Mouse (Mus musculus): ENCODE measurements around the gene Fam102a. TPM values are rescaled to one million over a fixed set of nuclear protein-coding genes. Genes with fewer than 3 reads are reported as not detected.

Gene Fam102a
- polyA plus RNA-seq, 1 experiment, result 2.4 TPM

- peaks cover 10% of the 10 kb centered on the region for H3K79me2 ChIP-seq (ENCODE audit: control insufficient read depth, insufficient read depth)
- no peak overlapping the region for H3K4me3 ChIP-seq (ENCODE audit: insufficient read depth, poor library complexity, severe bottlenecking)
- no peaks in the 10 kb centered on the region for H3K27me3 ChIP-seq (ENCODE audit: control insufficient read depth, insufficient read depth, insufficient read length)
- H3K79me3 ChIP-seq (ENCODE audit: low read depth), result no peaks in the 10 kb centered on the region
- TF ChIP-seq MAX (IDR thresholded peaks at IDR 0.05), result peak; percentile 37
- TF ChIP-seq CTCF (IDR thresholded peaks at IDR 0.05; ENCODE audit: control insufficient read depth, insufficient read depth, insufficient read length), result peak; percentile 89
- no peak for TF ChIP-seq CEBPB (IDR thresholded peaks at IDR 0.05; ENCODE audit: low read depth)
- H3ac ChIP-seq (ENCODE audit: control insufficient read depth, insufficient read length, low read depth), result no peak overlapping the region
- H3K36me3 ChIP-seq (ENCODE audit: control insufficient read depth, insufficient read depth), result peaks cover 9% of the 10 kb centered on the region
These were observed 66.4 kb downstream of the Fam102a start for GRCm38 (mm10) chr2:32601417-32602065.

DNA sequence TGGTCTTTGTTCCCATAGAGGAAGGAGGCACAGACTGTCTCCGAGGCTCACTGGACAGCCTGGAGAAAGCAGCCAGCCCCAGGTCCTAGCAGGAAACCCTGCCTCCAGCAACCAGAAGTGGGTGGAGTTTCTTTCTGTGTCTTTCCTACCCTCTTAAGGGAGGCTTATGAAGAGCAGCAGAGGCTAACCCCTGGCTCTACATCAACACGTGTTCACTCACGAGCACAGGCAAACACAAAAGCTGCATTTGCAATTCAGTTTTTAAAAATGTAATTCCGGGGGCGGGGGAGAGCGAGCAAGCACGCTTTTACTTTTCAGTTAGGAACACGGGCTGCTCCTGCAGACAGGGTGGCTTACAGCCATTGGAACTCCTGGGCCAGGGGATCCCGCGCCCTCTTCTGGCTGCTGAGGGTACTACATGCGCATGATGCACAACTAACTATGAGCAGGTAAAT lies 67.5 kb downstream of the Fam102a start:
- TF ChIP-seq CTCF (IDR thresholded peaks at IDR 0.05; ENCODE audit: control insufficient read depth, insufficient read depth, insufficient read length) (peak; percentile 71), CEBPB (IDR thresholded peaks at IDR 0.05; ENCODE audit: low read depth) (no peak), FOSL1 (IDR thresholded peaks at IDR 0.05; ENCODE audit: insufficient read depth, low read length, poor library complexity, severe bottlenecking) (no peak), MAX (IDR thresholded peaks at IDR 0.05) (peak; percentile 49), MYOG (IDR thresholded peaks at IDR 0.05; ENCODE audit: control insufficient read depth, extremely low read depth, insufficient read length) (no peak), USF1 (IDR thresholded peaks at IDR 0.05; ENCODE audit: low read depth) (no peak), MYOD1 (IDR thresholded peaks at IDR 0.05; ENCODE audit: control insufficient read depth, insufficient read length, low read depth) (no peak)
- Histone ChIP-seq H3ac (ENCODE audit: control insufficient read depth, insufficient read length, low read depth) (no peak overlapping the region), H3K36me3 (ENCODE audit: control insufficient read depth, insufficient read depth) (no peaks in the 10 kb centered on the region), H3K4me3 (ENCODE audit: insufficient read depth, poor library complexity, severe bottlenecking) (no peak overlapping the region), H3K79me3 (ENCODE audit: low read depth) (no peaks in the 10 kb centered on the region), H3K79me2 (ENCODE audit: control insufficient read depth, insufficient read depth) (peaks cover 17% of the 10 kb centered on the region), H3K27me3 (ENCODE audit: control insufficient read depth, insufficient read depth, insufficient read length) (no peaks in the 10 kb centered on the region)

DNA sequence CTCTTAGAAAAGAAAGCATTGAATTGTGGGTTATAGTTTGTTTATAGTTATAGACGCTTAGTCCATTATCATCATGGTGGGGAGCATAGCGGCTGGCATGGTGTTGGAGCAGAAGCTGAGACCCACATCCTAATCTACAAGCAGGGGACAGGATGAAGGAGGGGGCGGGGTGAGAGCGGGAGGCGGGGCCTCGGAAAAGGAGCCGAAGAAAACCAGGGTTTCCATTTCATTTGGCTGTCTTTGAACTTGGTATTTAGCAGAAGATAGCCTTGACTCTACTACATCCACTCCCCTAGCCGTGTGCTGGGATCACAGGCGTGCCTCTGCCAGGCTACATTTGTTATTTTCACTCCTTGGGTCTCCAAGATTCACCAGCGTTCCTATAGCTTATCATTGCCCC lies 69.5 kb downstream of the Fam102a start:
- H3K27me3 ChIP-seq (ENCODE audit: control insufficient read depth, insufficient read depth, insufficient read length), result no peaks in the 10 kb centered on the region
- no peaks in the 10 kb centered on the region for H3K36me3 ChIP-seq (ENCODE audit: control insufficient read depth, insufficient read depth)
- no peak overlapping the region for H3K4me3 ChIP-seq (ENCODE audit: insufficient read depth, poor library complexity, severe bottlenecking)
- peaks cover 4% of the 10 kb centered on the region for H3K79me3 ChIP-seq (ENCODE audit: low read depth)
- no peak overlapping the region for H3ac ChIP-seq (ENCODE audit: control insufficient read depth, insufficient read length, low read depth)
- no peak for TF ChIP-seq CTCF (IDR thresholded peaks at IDR 0.05; ENCODE audit: control insufficient read depth, insufficient read depth, insufficient read length)
- TF ChIP-seq FOSL1 (IDR thresholded peaks at IDR 0.05; ENCODE audit: insufficient read depth, low read length, poor library complexity, severe bottlenecking), result no peak
- no peak for TF ChIP-seq CEBPB (IDR thresholded peaks at IDR 0.05; ENCODE audit: low read depth)
- no peak for TF ChIP-seq USF1 (IDR thresholded peaks at IDR 0.05; ENCODE audit: low read depth)
- TF ChIP-seq MYOD1 (IDR thresholded peaks at IDR 0.05; ENCODE audit: control insufficient read depth, insufficient read length, low read depth), result no peak
- TF ChIP-seq MAX (IDR thresholded peaks at IDR 0.05), result no peak
- no peak for TF ChIP-seq MYOG (IDR thresholded peaks at IDR 0.05; ENCODE audit: control insufficient read depth, extremely low read depth, insufficient read length)
- H3K79me2 ChIP-seq (ENCODE audit: control insufficient read depth, insufficient read depth), result peaks cover 28% of the 10 kb centered on the region

GRCm38 (mm10) chr2:32606161-32607142 lies 71.3 kb downstream of the Fam102a start:
- no peaks in the 10 kb centered on the region for H3K27me3 ChIP-seq (ENCODE audit: control insufficient read depth, insufficient read depth, insufficient read length)
- peaks cover 15% of the 10 kb centered on the region for H3K79me3 ChIP-seq (ENCODE audit: low read depth)
- peak overlapping the region; percentile 94 for H3K4me3 ChIP-seq (ENCODE audit: insufficient read depth, poor library complexity, severe bottlenecking)
- peaks cover 4% of the 10 kb centered on the region for H3K36me3 ChIP-seq (ENCODE audit: control insufficient read depth, insufficient read depth)
- H3ac ChIP-seq (ENCODE audit: control insufficient read depth, insufficient read length, low read depth), result peak overlapping the region; percentile 89
- peaks cover 42% of the 10 kb centered on the region for H3K79me2 ChIP-seq (ENCODE audit: control insufficient read depth, insufficient read depth)
- TF ChIP-seq CTCF (IDR thresholded peaks at IDR 0.05; ENCODE audit: control insufficient read depth, insufficient read depth, insufficient read length) (peak; percentile 20), CEBPB (IDR thresholded peaks at IDR 0.05; ENCODE audit: low read depth) (no peak), MYOG (IDR thresholded peaks at IDR 0.05; ENCODE audit: control insufficient read depth, extremely low read depth, insufficient read length) (no peak), MAX (IDR thresholded peaks at IDR 0.05) (peak; percentile 37)

- Histone ChIP-seq H3K79me2 (ENCODE audit: control insufficient read depth, insufficient read depth) (peaks cover 51% of the 10 kb centered on the region), H3K27me3 (ENCODE audit: control insufficient read depth, insufficient read depth, insufficient read length) (no peaks in the 10 kb centered on the region), H3ac (ENCODE audit: control insufficient read depth, insufficient read length, low read depth) (peak overlapping the region; percentile 89), H3K36me3 (ENCODE audit: control insufficient read depth, insufficient read depth) (peaks cover 10% of the 10 kb centered on the region), H3K79me3 (ENCODE audit: low read depth) (peaks cover 17% of the 10 kb centered on the region), H3K4me3 (ENCODE audit: insufficient read depth, poor library complexity, severe bottlenecking) (peak overlapping the region; percentile 94)
- TF ChIP-seq CEBPB (IDR thresholded peaks at IDR 0.05; ENCODE audit: low read depth) (peak; percentile 72), MAX (IDR thresholded peaks at IDR 0.05) (no peak)
These were observed 72.3 kb downstream of the Fam102a start for GRCm38 (mm10) chr2:32607262-32607947.
